Mouse (Mus musculus) cerebellum, adult 2 months (tissue): ENCODE data around the gene Ifitm1.

ENCODE experiments used
- CTCF ChIP-seq: fragments of 200-500 bp; IDR thresholded peaks from 2 replicates; pipeline ENCODE4 v1.5.1; 2011; ENCODE audit warnings: low read depth, mild to moderate bottlenecking, control low read depth, low read length, moderate library complexity, borderline replicate concordance; ENCODE audit not compliant: insufficient read depth
- POLR2A ChIP-seq: fragments of 200-500 bp; IDR thresholded peaks from 2 replicates; pipeline ENCODE4 v1.6.1; 2011; ENCODE audit warnings: low read length, control low read depth, borderline replicate concordance; ENCODE audit not compliant: insufficient read depth

DNA sequence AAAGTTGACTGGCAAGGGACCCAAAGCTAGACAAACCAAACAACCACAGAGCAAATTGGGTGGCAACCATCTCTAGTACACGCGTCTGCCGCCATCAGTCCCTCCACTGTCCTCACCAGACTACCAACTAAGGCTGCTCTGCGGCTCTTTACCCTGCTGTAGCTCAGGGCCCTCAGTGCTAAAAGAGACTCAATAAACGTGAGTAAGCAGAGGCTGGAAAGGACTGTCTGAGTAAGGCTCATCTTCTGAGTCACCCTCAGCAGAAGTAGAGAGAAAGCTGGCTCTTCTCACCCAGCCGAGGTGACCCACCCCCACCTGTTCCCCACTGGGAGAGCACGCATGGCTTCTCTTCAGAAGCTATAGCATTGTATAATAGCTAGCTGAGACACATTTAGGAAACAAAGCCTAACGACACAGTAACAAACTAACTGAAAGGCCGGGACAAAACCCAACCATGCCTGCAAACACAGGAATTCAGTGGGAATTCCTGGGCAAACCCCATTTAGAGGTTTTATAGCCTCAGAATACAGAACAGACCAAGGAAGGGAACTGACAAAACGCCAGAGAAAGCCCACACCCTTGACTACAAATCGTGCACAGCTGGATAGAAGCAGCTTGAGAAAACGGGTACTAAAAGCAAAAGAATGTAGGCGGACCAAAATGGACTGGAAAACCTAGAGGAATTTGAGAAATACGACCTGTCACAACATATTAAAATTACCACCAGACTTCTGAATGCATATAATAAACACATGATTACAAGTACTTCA, 6.6 kb downstream of the Ifitm1 start:
- TF ChIP-seq POLR2A, result no peak
- TF ChIP-seq CTCF, result no peak
